Mouse (Mus musculus): ENCODE measurements around the gene Psen2.

DNA sequence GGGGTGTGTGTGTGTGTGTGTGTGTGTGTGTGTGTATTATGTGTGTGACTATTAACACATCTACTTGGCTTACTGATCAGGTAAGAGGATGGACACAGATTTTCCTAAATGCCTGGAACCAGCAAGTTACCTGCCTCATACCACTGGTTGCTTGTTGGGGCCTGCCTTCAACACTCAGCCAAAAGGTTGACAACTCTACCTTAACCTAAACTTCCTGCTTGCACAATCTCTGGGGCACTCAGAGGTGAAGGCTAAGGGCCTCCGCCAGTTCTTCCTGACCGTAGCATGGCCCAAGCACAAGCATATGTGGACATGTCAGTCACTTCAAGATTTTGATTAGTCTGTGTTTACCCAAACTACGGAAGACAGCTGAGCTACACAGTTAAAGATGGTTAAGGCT lies 65.3 kb downstream of the Psen2 start:
- no peak for TF ChIP-seq CTCF (IDR thresholded peaks at IDR 0.05; ENCODE audit: control insufficient read depth, insufficient read depth, insufficient read length)
- TF ChIP-seq USF1 (IDR thresholded peaks at IDR 0.05; ENCODE audit: low read depth) = no peak
